Mouse (Mus musculus) lung, embryonic 15.5 days (tissue): ENCODE results near the gene Kcnj8. TPM values are rescaled to one million over a fixed set of nuclear protein-coding genes. Genes with fewer than 3 reads are reported as not detected.
"Not testable (repeated sequence)": the region's sequence is repeated elsewhere in the genome, so short reads cannot be mapped to it uniquely, and the experiment has no call there.

Experiments
- ATAC-seq: fragments of 200-750 bp; cut with Nextera tagmentation; 2 replicates; pipeline ENCODE4 v1.8.0; 2017; ENCODE audit warnings: moderate number of reproducible peaks, borderline replicate concordance; ENCODE audit not compliant: low FRiP score, low TSS enrichment; ENCODE audit errors: extremely low read depth
- H3K27ac ChIP-seq: fragments of 300-500 bp; sonication (generic); 2 replicates; pipeline ENCODE4 v1.5.1; 2015; ENCODE audit warnings: moderate library complexity, mild to moderate bottlenecking, inconsistent platforms
- H3K27me3 ChIP-seq: fragments of 300-500 bp; sonication (generic); 2 replicates; pipeline ENCODE4 v1.6.1; 2015; ENCODE audit warnings: inconsistent platforms
- H3K36me3 ChIP-seq: fragments of 300-500 bp; sonication (generic); 2 replicates; pipeline ENCODE4 v1.6.1; 2015; ENCODE audit warnings: inconsistent platforms
- H3K4me1 ChIP-seq: fragments of 300-500 bp; sonication (generic); 2 replicates; pipeline ENCODE4 v1.6.1; 2015; ENCODE audit warnings: inconsistent platforms
- H3K4me2 ChIP-seq: fragments of 300-500 bp; sonication (generic); 2 replicates; pipeline ENCODE4 v1.6.1; 2015; ENCODE audit warnings: inconsistent platforms, mild to moderate bottlenecking, moderate library complexity
- H3K4me3 ChIP-seq: fragments of 300-500 bp; sonication (generic); 2 replicates; pipeline ENCODE4 v1.5.1; 2015; ENCODE audit warnings: mild to moderate bottlenecking, inconsistent platforms
- H3K9ac ChIP-seq: fragments of 300-500 bp; sonication (generic); 2 replicates; pipeline ENCODE4 v1.6.1; 2015; ENCODE audit warnings: inconsistent platforms
- H3K9me3 ChIP-seq: fragments of 300-500 bp; sonication (generic); 2 replicates; pipeline ENCODE4 v1.6.1; 2016; ENCODE audit warnings: inconsistent platforms
- WGBS: fragments of 180-500 bp; shearing (Covaris S2); methylation state at CpG from one replicate; pipeline ENCODE4 v1.1.7; 2015; 5-methylcytosine and 5-hydroxymethylcytosine counted together
- polyA plus RNA-seq: library from polyadenylated mRNA; unstranded; fragments of >200 nt; fragmentation: Nextera tagmentation; extraction: Ambion mirVana; gene quantifications from 2 replicates; pipeline ENCODE4 v1.2.1, GENCODE M21; 2015

The Kcnj8 gene
- polyA plus RNA-seq, 1 experiment from 2014 or later: 19.7 TPM

GRCm38 (mm10) chr6:142527931-142528562, 43.4 kb downstream of the Kcnj8 start:
- Histone ChIP-seq H3K4me2 (no peak overlapping the region), H3K36me3 (no peaks in the 10 kb centered on the region), H3K9me3 (no peaks in the 10 kb centered on the region), H3K9ac (no peak overlapping the region), H3K4me3 (no peak overlapping the region), H3K27me3 (no peaks in the 10 kb centered on the region), H3K27ac (no peak overlapping the region), H3K4me1 (peaks cover 12% of the 10 kb centered on the region)
- 0 out of 2 replicates have a peak, but pooled peaks have one; percentile 39 for ATAC-seq
- 27% methylated on average over 1 of the region's 1 CpGs for WGBS

- ATAC-seq: peak; percentile 74
- Histone ChIP-seq H3K9me3 (no peaks in the 10 kb centered on the region), H3K27me3 (no peaks in the 10 kb centered on the region), H3K4me3 (no peak overlapping the region), H3K27ac (no peak overlapping the region), H3K36me3 (no peaks in the 10 kb centered on the region), H3K4me1 (peaks cover 12% of the 10 kb centered on the region), H3K9ac (no peak overlapping the region), H3K4me2 (no peak overlapping the region)
- WGBS: 2% methylated on average over 4 of the region's 4 CpGs
Observed at GRCm38 (mm10) chr6:142524635-142525308, 46.6 kb downstream of the Kcnj8 start.

- H3K9ac ChIP-seq: no peak overlapping the region
- no peaks in the 10 kb centered on the region for H3K4me1 ChIP-seq
- no peak overlapping the region for H3K4me3 ChIP-seq
- H3K9me3 ChIP-seq: no peaks in the 10 kb centered on the region
- no peak for ATAC-seq
- H3K27me3 ChIP-seq: no peaks in the 10 kb centered on the region
- no peaks in the 10 kb centered on the region for H3K36me3 ChIP-seq
- no peak overlapping the region for H3K27ac ChIP-seq
- no peak overlapping the region for H3K4me2 ChIP-seq
- WGBS: 80% methylated on average over 12 of the region's 12 CpGs
Observed at GRCm38 (mm10) chr6:142521591-142522110, 49.8 kb downstream of the Kcnj8 start.

- Histone ChIP-seq H3K4me2 (no peak overlapping the region), H3K9me3 (no peaks in the 10 kb centered on the region), H3K27me3 (no peaks in the 10 kb centered on the region), H3K9ac (no peak overlapping the region), H3K4me3 (no peak overlapping the region), H3K27ac (no peak overlapping the region), H3K36me3 (no peaks in the 10 kb centered on the region), H3K4me1 (no peaks in the 10 kb centered on the region)
- 10% methylated on average over 6 of the region's 6 CpGs for WGBS
- peak; percentile 68; the same call in 1 of the 2 replicates for ATAC-seq
Observed at GRCm38 (mm10) chr6:142519110-142519509, 52.3 kb downstream of the Kcnj8 start.

GRCm38 (mm10) chr6:142515379-142515778, 56.0 kb downstream of the Kcnj8 start:
- H3K9ac ChIP-seq, H3K36me3 ChIP-seq, ATAC-seq, H3K4me2 ChIP-seq, H3K27ac ChIP-seq, H3K27me3 ChIP-seq, H3K9me3 ChIP-seq, H3K4me1 ChIP-seq, H3K4me3 ChIP-seq: not testable (repeated sequence)
- WGBS: 68% methylated on average over 9 of the region's 9 CpGs

- no peaks in the 10 kb centered on the region for H3K36me3 ChIP-seq
- H3K9ac ChIP-seq: no peak overlapping the region
- no peaks in the 10 kb centered on the region for H3K9me3 ChIP-seq
- 5% methylated on average over 10 of the region's 10 CpGs for WGBS
- H3K27me3 ChIP-seq: no peaks in the 10 kb centered on the region; the same call in 1 of the 2 replicates
- no peak for ATAC-seq
- no peak overlapping the region for H3K4me3 ChIP-seq
- no peaks in the 10 kb centered on the region for H3K4me1 ChIP-seq
- H3K27ac ChIP-seq: no peak overlapping the region
- H3K4me2 ChIP-seq: no peak overlapping the region
Observed at GRCm38 (mm10) chr6:142514912-142515311, 56.5 kb downstream of the Kcnj8 start.

Other genes with a start within 250 kb of the Kcnj8 start
- 0.13 and 0.17 TPM in 2 replicates for gene Slco1a5, start 248.6 kb downstream of the Kcnj8 start, polyA plus RNA-seq
- gene Pyroxd1, start 226.0 kb downstream of the Kcnj8 start, polyA plus RNA-seq: 15.4 and 15.7 TPM in 2 replicates
- 27.1 and 27.4 TPM in 2 replicates for gene Recql, start 184.5 kb downstream of the Kcnj8 start, polyA plus RNA-seq
- 90.7 and 94.1 TPM in 2 replicates for gene Golt1b, start 184.4 kb downstream of the Kcnj8 start, polyA plus RNA-seq
- 0.61 and 0.91 TPM in 2 replicates for gene Spx, start 158.2 kb downstream of the Kcnj8 start, polyA plus RNA-seq
- 0.10 and 0.36 TPM in 2 replicates for gene Gys2, start 98.5 kb downstream of the Kcnj8 start, polyA plus RNA-seq
- 252 and 254 TPM in 2 replicates for gene Ldhb, start 63.7 kb downstream of the Kcnj8 start, polyA plus RNA-seq
- gene Abcc9, start 130.7 kb upstream of the Kcnj8 start, polyA plus RNA-seq: 4.8 and 5.3 TPM in 2 replicates
- 68.3 and 68.9 TPM in 2 replicates for gene Cmas, start 185.1 kb upstream of the Kcnj8 start, polyA plus RNA-seq
- not detected in 2 replicates for gene Sult6b2, start 232.9 kb upstream of the Kcnj8 start, polyA plus RNA-seq